Mouse (Mus musculus) hindbrain, postnatal 0 days (tissue): ENCODE measurements around the gene Krtap4-8. TPM values are rescaled to one million over a fixed set of nuclear protein-coding genes. Genes with fewer than 3 reads are reported as not detected.
"Not testable (repeated sequence)": the region's sequence is repeated elsewhere in the genome, so short reads cannot be mapped to it uniquely, and the experiment has no call there.

ENCODE experiments used
- ATAC-seq: fragments of 200-750 bp; cut with Nextera tagmentation; 2 replicates; pipeline ENCODE4 v1.8.0; 2017; ENCODE audit warnings: mild to moderate bottlenecking, moderate TSS enrichment, moderate library complexity
- DNase-seq: peaks from one replicate; pipeline ENCODE4 v3.0.0-alpha.2; 2015; ENCODE audit warnings: low spot score
- H3K27ac ChIP-seq: fragments of 300-500 bp; sonication (generic); 2 replicates; pipeline ENCODE4 v1.5.1; 2014; ENCODE audit warnings: mild to moderate bottlenecking
- H3K27me3 ChIP-seq: fragments of 300-500 bp; sonication (generic); 2 replicates; pipeline ENCODE4 v1.6.1; 2014; ENCODE audit warnings: low read length, mixed read lengths; ENCODE audit not compliant: insufficient read depth
- H3K36me3 ChIP-seq: fragments of 300-500 bp; sonication (generic); 2 replicates; pipeline ENCODE4 v1.6.1; 2014; ENCODE audit warnings: low read length, mixed read lengths; ENCODE audit not compliant: insufficient read depth
- H3K4me1 ChIP-seq: fragments of 300-500 bp; sonication (generic); 2 replicates; pipeline ENCODE4 v1.6.1; 2014; ENCODE audit warnings: antibody characterized with exemption, low read length, mixed read lengths; ENCODE audit not compliant: insufficient read depth
- H3K4me2 ChIP-seq: fragments of 300-500 bp; sonication (generic); 2 replicates; pipeline ENCODE4 v1.6.1; 2014; ENCODE audit warnings: low read depth, mild to moderate bottlenecking, low read length, moderate library complexity, mixed read lengths
- H3K4me3 ChIP-seq: fragments of 300-500 bp; sonication (generic); 2 replicates; pipeline ENCODE4 v1.5.1; 2014; ENCODE audit warnings: low read length
- H3K9ac ChIP-seq: fragments of 300-500 bp; sonication (generic); replicated peaks from 2 replicates; pipeline ENCODE4 v1.6.1; 2014; ENCODE audit warnings: mild to moderate bottlenecking, low read length, moderate library complexity, mixed read lengths
- H3K9me3 ChIP-seq: fragments of 300-500 bp; sonication (generic); 2 replicates; pipeline ENCODE4 v1.6.1; 2016; ENCODE audit warnings: low read length, mixed read lengths
- CTCF ChIP-seq: IDR thresholded peaks from 2 replicates; pipeline ENCODE4 v1.5.1; 2016; ENCODE audit warnings: antibody characterized with exemption, control low read depth, low read depth
- WGBS: fragments of 180-500 bp; shearing (Covaris S2); extraction: QIAGEN DNeasy Blood & Tissue Kit; methylation state at CpG from one replicate; pipeline ENCODE4 v1.1.7; 2014; 5-methylcytosine and 5-hydroxymethylcytosine counted together
- polyA plus RNA-seq: library from polyadenylated mRNA; unstranded; fragments of >200 nt; fragmentation: Nextera tagmentation; extraction: Ambion mirVana; gene quantifications from 2 replicates; pipeline ENCODE4 v1.2.1, GENCODE M21; 2015
- total RNA-seq: library from RNA; depleted of rRNA; stranded (reverse); fragments of >200 nt; gene quantifications from 2 replicates; pipeline ENCODE4 v1.2.3, GENCODE M21; 2014; rRNA removed

Krtap4-8 gene
- total RNA-seq (not detected in 2 replicates), polyA plus RNA-seq (not detected in 2 replicates)

GRCm38 (mm10) chr11:99780604-99781003, at the start of gene Krtap4-8:
Krtap4-8 (minus strand) TSS chr11:99780704.
- ATAC-seq: no peak
- TF ChIP-seq CTCF: no peak
- Histone ChIP-seq H3K27ac (no peak within 1 kb of the TSS), H3K4me3 (no peak within 1 kb of the TSS), H3K4me2 (no peak within 1 kb of the TSS), H3K9ac (no peak within 1 kb of the TSS), H3K4me1 (no peaks in the 10 kb centered on the region), H3K9me3 (no peaks in the 10 kb centered on the region), H3K36me3 (no peaks in the 10 kb centered on the region), H3K27me3 (no peaks in the 10 kb centered on the region)
- DNase-seq: no peak
- WGBS: 94% methylated on average over 2 of the region's 2 CpGs

- H3K4me1 ChIP-seq, H3K27me3 ChIP-seq, H3K4me3 ChIP-seq, H3K36me3 ChIP-seq, H3K4me2 ChIP-seq, H3K9me3 ChIP-seq, ATAC-seq, H3K9ac ChIP-seq, H3K27ac ChIP-seq, DNase-seq: not testable (repeated sequence)
- WGBS: 95% methylated on average over 2 of the region's 2 CpGs
These were observed 35.1 kb upstream of the Krtap4-8 start, which contains the start of gene Gm11564 for GRCm38 (mm10) chr11:99815566-99815965. Gm11564 (minus strand) TSS chr11:99815666.

GRCm38 (mm10) chr11:99809792-99810191, 29.3 kb upstream of the Krtap4-8 start, which contains the start of gene Krtap4-13:
Krtap4-13 (minus strand) TSS chr11:99809892.
- H3K9me3 ChIP-seq, ATAC-seq, H3K9ac ChIP-seq, H3K4me1 ChIP-seq, H3K36me3 ChIP-seq, H3K4me2 ChIP-seq, H3K4me3 ChIP-seq, H3K27ac ChIP-seq, DNase-seq, H3K27me3 ChIP-seq: not testable (repeated sequence)

GRCm38 (mm10) chr11:99804346-99804745, 23.8 kb upstream of the Krtap4-8 start, which contains the start of gene Gm11554:
Gm11554 (minus strand) TSS chr11:99804446.
- not testable (repeated sequence) for H3K9me3 ChIP-seq, H3K4me3 ChIP-seq, H3K36me3 ChIP-seq, DNase-seq, H3K4me1 ChIP-seq, ATAC-seq, H3K27ac ChIP-seq, H3K27me3 ChIP-seq, H3K9ac ChIP-seq, H3K4me2 ChIP-seq
- WGBS: no CpG with 5 or more reads among the region's 1 CpGs

- not testable (repeated sequence) for H3K9ac ChIP-seq, ATAC-seq, H3K4me1 ChIP-seq, H3K27me3 ChIP-seq, DNase-seq, H3K27ac ChIP-seq, H3K4me3 ChIP-seq, H3K9me3 ChIP-seq, H3K36me3 ChIP-seq, H3K4me2 ChIP-seq
- no CpG with 5 or more reads among the region's 1 CpGs for WGBS
These were observed 18.3 kb upstream of the Krtap4-8 start, which contains the start of gene Gm11569 for GRCm38 (mm10) chr11:99798832-99799231. Gm11569 (minus strand) TSS chr11:99798932.

- Histone ChIP-seq H3K4me1 (no peaks in the 10 kb centered on the region), H3K27ac (no peak within 1 kb of the TSS), H3K4me2 (no peak within 1 kb of the TSS), H3K27me3 (no peaks in the 10 kb centered on the region), H3K36me3 (no peaks in the 10 kb centered on the region), H3K9me3 (no peaks in the 10 kb centered on the region), H3K9ac (no peak within 1 kb of the TSS), H3K4me3 (no peak within 1 kb of the TSS)
- no peak for ATAC-seq
- DNase-seq: no peak
- WGBS: 90% methylated on average over 2 of the region's 2 CpGs
- TF ChIP-seq CTCF: no peak
These were observed 12.9 kb upstream of the Krtap4-8 start, which contains the start of gene Gm11596 for GRCm38 (mm10) chr11:99793367-99793766. Gm11596 (minus strand) TSS chr11:99793467.

- DNase-seq, H3K9ac ChIP-seq, H3K4me1 ChIP-seq, H3K4me3 ChIP-seq, H3K36me3 ChIP-seq, H3K9me3 ChIP-seq, H3K27ac ChIP-seq, H3K4me2 ChIP-seq, ATAC-seq, H3K27me3 ChIP-seq: not testable (repeated sequence)
These were observed 4.4 kb upstream of the Krtap4-8 start, which contains the start of gene Krtap4-9 for GRCm38 (mm10) chr11:99784900-99785299. Krtap4-9 (plus strand) TSS chr11:99785200.
